Mouse (Mus musculus): ENCODE data around the gene Sult1c1. TPM values are rescaled to one million over a fixed set of nuclear protein-coding genes. Genes with fewer than 3 reads are reported as not detected.
A peak's percentile ranks its signal among the peaks of the same experiment; 100 is the strongest.
"Not testable (repeated sequence)": the region's sequence is repeated elsewhere in the genome, so short reads cannot be mapped to it uniquely, and the experiment has no call there.

The Sult1c1 gene
- total RNA-seq (2022) = not detected

DNA sequence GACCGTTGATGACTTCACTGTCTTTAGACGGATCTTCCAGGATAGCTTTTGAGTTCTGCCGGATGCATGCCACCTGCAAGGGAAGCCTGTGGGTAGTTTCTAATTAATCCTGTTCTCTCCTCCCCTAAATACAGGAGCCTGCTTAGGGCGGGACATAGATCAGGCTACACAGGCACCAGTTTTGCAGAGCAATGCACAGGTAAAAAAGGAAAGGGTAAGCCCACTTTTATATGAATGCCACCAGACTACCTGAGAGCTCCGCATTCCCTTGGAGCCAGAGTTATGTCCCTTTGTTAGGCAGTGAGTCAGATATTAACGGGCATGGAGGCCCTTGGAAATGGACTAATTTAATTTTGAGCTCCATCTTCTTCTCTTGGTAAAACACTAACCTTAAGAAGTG is at the start of gene Sult1c1:
Gene Sult1c1, minus strand, starts transcription at position 101 of the 400 bp plus-strand sequence.
- DNase-seq (ENCODE audit: low spot score in 2 of 2) = no peak

DNA sequence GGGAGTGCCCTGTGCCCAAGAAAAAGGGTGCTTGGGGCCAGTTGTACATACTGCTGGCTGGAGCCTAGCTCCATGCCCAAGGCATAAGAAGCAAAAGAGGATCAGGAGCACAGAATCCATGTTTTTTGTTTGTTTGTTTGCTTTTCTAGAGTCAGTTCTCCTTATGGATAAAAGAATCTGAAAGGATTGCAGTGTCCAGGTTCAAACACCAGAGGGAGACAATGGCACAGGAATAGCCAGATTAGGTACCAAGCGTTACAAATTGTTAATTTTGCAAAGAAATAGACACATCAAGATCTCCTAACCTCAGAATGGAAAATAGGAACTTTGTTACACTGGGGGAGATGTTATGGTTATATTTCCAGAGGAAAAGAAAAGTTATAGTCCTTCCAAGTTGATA is 23.7 kb upstream of the Sult1c1 start:
- peak in 1 of 2 experiments; percentile 28 for DNase-seq (ENCODE audit: low spot score in 2 of 2)

DNA sequence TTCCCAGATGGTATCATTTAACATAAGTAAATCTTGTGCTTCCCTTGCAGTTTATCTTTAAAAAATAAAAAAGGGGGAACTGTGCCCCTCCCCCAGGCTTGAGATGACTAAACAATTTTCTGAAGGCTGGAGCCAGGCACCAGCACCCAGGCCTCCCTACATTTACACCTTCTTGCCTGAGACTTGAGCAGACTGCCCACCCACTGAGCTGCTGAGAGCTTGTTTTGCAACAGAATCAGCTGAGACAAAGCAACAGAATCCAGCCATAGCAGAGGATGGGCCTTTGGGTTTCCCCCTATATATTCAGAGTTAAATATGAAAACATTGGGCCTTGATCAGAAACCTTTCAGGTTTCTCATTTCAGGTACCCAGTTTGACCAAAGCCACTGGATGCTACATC is 20.7 kb upstream of the Sult1c1 start:
- DNase-seq (ENCODE audit: low spot score in 2 of 2) = no peak

DNA sequence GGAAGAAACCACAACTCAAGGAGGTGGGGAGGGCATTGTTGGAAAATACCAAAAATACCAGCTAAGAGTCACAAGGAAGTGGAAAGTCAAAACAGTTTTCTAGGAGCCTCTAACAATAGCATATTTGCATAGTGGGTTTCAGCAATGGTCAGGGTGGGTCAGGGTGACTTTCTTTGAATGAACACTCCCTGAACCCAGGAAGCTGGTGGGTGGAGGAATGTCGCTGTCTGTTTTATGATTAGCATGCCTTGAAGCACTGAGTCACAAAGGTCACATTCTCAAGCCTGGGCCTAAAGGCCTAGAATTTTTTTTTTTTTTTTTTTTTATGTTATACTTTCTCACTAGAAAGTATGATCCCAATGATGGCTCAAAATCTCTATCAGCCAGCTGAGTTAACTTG is 20.1 kb upstream of the Sult1c1 start:
- not testable (repeated sequence) for DNase-seq (ENCODE audit: low spot score in 2 of 2)

DNA sequence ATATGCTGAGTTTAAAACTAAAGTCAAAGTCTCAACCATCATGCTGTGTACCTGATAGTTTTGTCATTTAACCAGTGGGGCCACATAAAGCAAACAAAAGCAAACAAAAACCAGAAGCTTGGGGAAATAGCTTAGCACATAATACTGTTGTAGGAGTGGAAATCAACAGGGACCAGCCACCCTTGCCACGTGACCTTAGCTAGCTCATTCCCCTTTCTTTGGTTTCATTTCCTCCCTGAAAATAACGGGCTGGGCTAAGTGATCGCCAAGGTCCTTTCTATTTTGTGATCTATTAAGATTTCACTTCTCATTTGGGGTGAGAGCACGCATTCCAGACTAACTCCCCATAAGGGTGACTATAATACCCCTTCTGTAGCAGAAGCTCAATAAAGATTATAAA is 13.0 kb upstream of the Sult1c1 start:
- no peak for DNase-seq (ENCODE audit: low spot score in 2 of 2)

DNA sequence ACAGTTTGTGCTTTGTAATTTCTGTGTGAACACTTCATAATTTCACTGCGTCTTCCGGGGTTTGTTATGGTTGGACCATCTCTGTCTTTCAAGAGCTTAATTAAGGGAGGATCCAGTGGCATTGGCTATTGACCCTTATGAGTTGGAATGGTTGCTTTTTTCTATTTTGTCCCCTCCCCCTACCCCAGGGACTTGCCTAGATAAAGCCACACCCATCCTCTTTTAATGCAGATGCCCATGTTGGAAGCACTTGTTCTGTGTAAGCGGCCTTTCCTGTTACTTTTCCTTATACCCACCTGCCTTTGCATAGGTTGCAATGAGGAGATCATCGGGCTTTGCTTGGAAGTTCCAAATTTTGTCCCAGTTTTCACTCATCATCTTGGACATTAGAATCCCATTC is 16.9 kb downstream of the Sult1c1 start:
- no peak for DNase-seq (ENCODE audit: low spot score in 2 of 2)

DNA sequence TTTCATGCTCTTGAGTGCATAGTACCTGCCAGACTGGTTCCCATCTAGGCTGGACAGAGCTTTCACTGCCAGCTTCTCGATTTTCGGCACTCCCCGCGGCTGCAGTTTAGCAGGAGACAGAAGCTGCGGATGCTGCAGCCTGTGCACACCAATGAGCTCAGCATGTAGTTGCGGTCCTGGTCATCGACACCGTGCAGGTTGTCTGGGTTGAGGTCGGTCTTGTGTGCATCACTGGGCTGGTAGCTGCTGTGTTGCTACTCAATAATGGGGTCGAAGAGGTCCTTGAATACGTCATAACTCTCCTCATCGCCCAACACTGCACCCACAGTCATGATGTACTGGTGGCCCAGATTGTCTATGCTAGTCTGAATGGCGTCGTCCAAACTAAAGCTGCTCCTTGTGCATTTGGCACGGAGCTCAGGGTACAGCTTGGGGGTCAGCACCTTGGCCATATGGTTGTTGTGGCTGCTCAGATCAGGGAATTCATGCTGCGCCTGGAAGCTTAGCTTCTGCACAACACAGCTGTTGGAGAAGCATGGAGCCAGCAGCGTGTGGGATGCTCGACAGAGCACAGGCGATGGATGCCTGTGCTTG is 48.8 kb downstream of the Sult1c1 start:
- peak in 1 of 2 experiments; percentile 4 for DNase-seq (ENCODE audit: low spot score in 2 of 2)

DNA sequence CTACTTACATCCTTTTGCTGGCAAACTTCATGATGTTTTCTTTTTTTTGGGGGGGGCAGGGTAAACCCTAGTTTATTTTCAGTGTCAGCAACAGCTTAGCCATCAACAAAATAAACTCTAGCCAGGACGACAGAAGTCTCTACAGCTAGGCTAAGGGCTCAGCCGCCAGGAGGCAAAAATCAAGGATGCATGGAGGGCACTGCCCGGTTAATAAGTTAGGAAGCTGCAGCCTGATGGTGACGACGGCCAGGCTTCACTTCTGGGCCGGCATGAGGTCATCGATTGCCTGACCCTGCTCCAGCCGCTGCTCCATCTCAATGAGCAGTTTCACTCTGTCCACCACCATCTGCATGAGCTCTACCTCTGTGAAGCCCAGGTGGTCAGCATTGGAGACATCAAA is 49.7 kb downstream of the Sult1c1 start:
- no peak for DNase-seq (ENCODE audit: low spot score in 2 of 2)

Other genes starting within 250 kb of the Sult1c1 start
- gene Sult1c2, start 144.3 kb downstream of the Sult1c1 start, total RNA-seq (2022) = not detected